Mouse (Mus musculus): Measurements from ENCODE around the gene Baiap3. TPM values are rescaled to one million over a fixed set of nuclear protein-coding genes. Genes with fewer than 3 reads are reported as not detected.
A peak's percentile ranks its signal among the peaks of the same experiment; 100 is the strongest.
"Not testable (repeated sequence)": the region's sequence is repeated elsewhere in the genome, so short reads cannot be mapped to it uniquely, and the experiment has no call there.

Gene Baiap3
- polyA plus RNA-seq, 1 experiment from 2014 or later: 0.54 TPM

- ATAC-seq (peak; percentile 56), DNase-seq (no peak)
- no peaks in the 10 kb centered on the region for H3K9me3 ChIP-seq (ENCODE audit: low read length)
- 45% methylated on average over 4 of the region's 4 CpGs for WGBS (ENCODE audit: insufficient replicate concordance)
- peak overlapping the region; percentile 48 for H3K4me2 ChIP-seq (ENCODE audit: low read depth, low read length)
- peak overlapping the region; percentile 46 for H3K9ac ChIP-seq (replicated peaks)
- H3K27ac ChIP-seq (ENCODE audit: low read depth): peak overlapping the region; percentile 84
- TF ChIP-seq EP300 (IDR thresholded peaks at IDR 0.05; ENCODE audit: low read depth): peak; percentile 75
- no peak for TF ChIP-seq CTCF (IDR thresholded peaks at IDR 0.05; ENCODE audit: low read depth)
- H3K36me3 ChIP-seq (replicated peaks; ENCODE audit: insufficient read depth, low read length): peaks cover 24% of the 10 kb centered on the region
- H3K27me3 ChIP-seq (ENCODE audit: insufficient read depth, low read length): no peaks in the 10 kb centered on the region
- peaks cover 46% of the 10 kb centered on the region for H3K4me1 ChIP-seq (ENCODE audit: insufficient read depth)
- peak overlapping the region; percentile 6; the same call in 1 of the 2 replicates for H3K4me3 ChIP-seq (ENCODE audit: low read depth, low read length)
Measured at GRCm38 (mm10) chr17:25225659-25226058, 30.5 kb downstream of the Baiap3 start.

GRCm38 (mm10) chr17:25224586-25225222 is 31.5 kb downstream of the Baiap3 start:
- peak overlapping the region; percentile 73 for H3K9ac ChIP-seq (replicated peaks)
- DNase-seq: no peak

GRCm38 (mm10) chr17:25222951-25223601 is 33.1 kb downstream of the Baiap3 start:
- H3K27ac ChIP-seq (ENCODE audit: low read depth): peak overlapping the region; percentile 84
- WGBS (ENCODE audit: insufficient replicate concordance): 15% methylated on average over 6 of the region's 6 CpGs

More at GRCm38 (mm10) chr17:25224586-25225222, 31.5 kb downstream of the Baiap3 start:
- Histone ChIP-seq H3K4me2 (ENCODE audit: low read depth, low read length) (peak overlapping the region; percentile 91), H3K36me3 (replicated peaks; ENCODE audit: insufficient read depth, low read length) (peaks cover 21% of the 10 kb centered on the region), H3K9me3 (ENCODE audit: low read length) (no peaks in the 10 kb centered on the region), H3K27ac (ENCODE audit: low read depth) (peak overlapping the region; percentile 84), H3K4me1 (ENCODE audit: insufficient read depth) (peaks cover 46% of the 10 kb centered on the region), H3K27me3 (ENCODE audit: insufficient read depth, low read length) (no peaks in the 10 kb centered on the region), H3K4me3 (ENCODE audit: low read depth, low read length) (peak overlapping the region; percentile 67)
- WGBS (ENCODE audit: insufficient replicate concordance): 60% methylated on average over 7 of the region's 7 CpGs
- ATAC-seq: no peak
- TF ChIP-seq CTCF (IDR thresholded peaks at IDR 0.05; ENCODE audit: low read depth): peak; percentile 18; the same call in 1 of the 2 replicates
- TF ChIP-seq EP300 (IDR thresholded peaks at IDR 0.05; ENCODE audit: low read depth): no peak

GRCm38 (mm10) chr17:25222504-25222940 is 33.6 kb downstream of the Baiap3 start:
- Histone ChIP-seq H3K36me3 (replicated peaks; ENCODE audit: insufficient read depth, low read length) (peaks cover 18% of the 10 kb centered on the region), H3K4me2 (ENCODE audit: low read depth, low read length) (peak overlapping the region; percentile 91), H3K27ac (ENCODE audit: low read depth) (peak overlapping the region; percentile 84), H3K4me3 (ENCODE audit: low read depth, low read length) (peak overlapping the region; percentile 67), H3K9ac (replicated peaks) (peak overlapping the region; percentile 73), H3K4me1 (ENCODE audit: insufficient read depth) (peaks cover 46% of the 10 kb centered on the region)
- ATAC-seq: peak; percentile 80
- DNase-seq: peak; percentile 39
- H3K9me3 ChIP-seq (ENCODE audit: low read length); H3K27me3 ChIP-seq (ENCODE audit: insufficient read depth, low read length): not testable (repeated sequence)
- WGBS (ENCODE audit: insufficient replicate concordance): 8% methylated on average over 11 of the region's 28 CpGs

More at GRCm38 (mm10) chr17:25222951-25223601, 33.1 kb downstream of the Baiap3 start:
- H3K4me3 ChIP-seq (ENCODE audit: low read depth, low read length): peak overlapping the region; percentile 67
- TF ChIP-seq CTCF (IDR thresholded peaks at IDR 0.05; ENCODE audit: low read depth) (no peak), EP300 (IDR thresholded peaks at IDR 0.05; ENCODE audit: low read depth) (peak; percentile 55; the same call in 1 of the 2 replicates)
- H3K36me3 ChIP-seq (replicated peaks; ENCODE audit: insufficient read depth, low read length): peaks cover 18% of the 10 kb centered on the region
- H3K4me2 ChIP-seq (ENCODE audit: low read depth, low read length): peak overlapping the region; percentile 91
- no peaks in the 10 kb centered on the region for H3K9me3 ChIP-seq (ENCODE audit: low read length)
- DNase-seq: no peak
- no peaks in the 10 kb centered on the region for H3K27me3 ChIP-seq (ENCODE audit: insufficient read depth, low read length)
- ATAC-seq: peak; percentile 55
- H3K9ac ChIP-seq (replicated peaks): peak overlapping the region; percentile 73
- peaks cover 46% of the 10 kb centered on the region for H3K4me1 ChIP-seq (ENCODE audit: insufficient read depth)

GRCm38 (mm10) chr17:25221821-25222503 is 34.2 kb downstream of the Baiap3 start:
- WGBS (ENCODE audit: insufficient replicate concordance): 5% methylated on average over 21 of the region's 30 CpGs
- 0 out of 2 replicates have a peak, but pooled peaks have one; percentile 10 for TF ChIP-seq CTCF (IDR thresholded peaks at IDR 0.05; ENCODE audit: low read depth)
- TF ChIP-seq EP300 (IDR thresholded peaks at IDR 0.05; ENCODE audit: low read depth): no peak
- peaks cover 46% of the 10 kb centered on the region for H3K4me1 ChIP-seq (ENCODE audit: insufficient read depth)

GRCm38 (mm10) chr17:25220746-25221145 is 35.4 kb downstream of the Baiap3 start:
- ATAC-seq: no peak
- 96% methylated on average over 1 of the region's 1 CpGs for WGBS (ENCODE audit: insufficient replicate concordance)
- Histone ChIP-seq H3K9ac (replicated peaks) (no peak overlapping the region; the same call in 1 of the 2 replicates), H3K4me3 (ENCODE audit: low read depth, low read length) (no peak overlapping the region), H3K27me3 (ENCODE audit: insufficient read depth, low read length) (no peaks in the 10 kb centered on the region), H3K4me1 (ENCODE audit: insufficient read depth) (peaks cover 38% of the 10 kb centered on the region), H3K4me2 (ENCODE audit: low read depth, low read length) (no peak overlapping the region), H3K27ac (ENCODE audit: low read depth) (no peak overlapping the region), H3K9me3 (ENCODE audit: low read length) (no peaks in the 10 kb centered on the region), H3K36me3 (replicated peaks; ENCODE audit: insufficient read depth, low read length) (peaks cover 18% of the 10 kb centered on the region)
- no peak for DNase-seq
- no peak for TF ChIP-seq EP300 (IDR thresholded peaks at IDR 0.05; ENCODE audit: low read depth)
- no peak for TF ChIP-seq CTCF (IDR thresholded peaks at IDR 0.05; ENCODE audit: low read depth)

More at GRCm38 (mm10) chr17:25221821-25222503, 34.2 kb downstream of the Baiap3 start:
- Histone ChIP-seq H3K27ac (ENCODE audit: low read depth) (peak overlapping the region; percentile 75), H3K4me2 (ENCODE audit: low read depth, low read length) (peak overlapping the region; percentile 91), H3K4me3 (ENCODE audit: low read depth, low read length) (peak overlapping the region; percentile 67), H3K27me3 (ENCODE audit: insufficient read depth, low read length) (no peaks in the 10 kb centered on the region), H3K36me3 (replicated peaks; ENCODE audit: insufficient read depth, low read length) (peaks cover 18% of the 10 kb centered on the region), H3K9me3 (ENCODE audit: low read length) (no peaks in the 10 kb centered on the region), H3K9ac (replicated peaks) (peak overlapping the region; percentile 71)
- ATAC-seq (peak; percentile 74), DNase-seq (peak; percentile 85)
